Mouse (Mus musculus) frontal cortex, postnatal 10 days (tissue): Measurements from ENCODE around the gene Kcnf1.
"Not testable (repeated sequence)": the region's sequence is repeated elsewhere in the genome, so short reads cannot be mapped to it uniquely, and the experiment has no call there.

Experiments
- DNase-seq, 2 experiments: peaks; one replicate each; pipeline ENCODE4 v3.0.0; 2022; ENCODE audit warnings: low spot score in 2 of 2, mixed read lengths in 1 of 2

Gene Kcnf1

GRCm38 (mm10) chr12:17159549-17159948 is 17.1 kb downstream of the Kcnf1 start:
- no peak for DNase-seq

GRCm38 (mm10) chr12:17157558-17157957 is 19.1 kb downstream of the Kcnf1 start:
- DNase-seq: no peak

- no peak for DNase-seq
Measured at GRCm38 (mm10) chr12:17155781-17156180, 20.9 kb downstream of the Kcnf1 start.

- DNase-seq: peak; percentile 42 to 55
Measured at GRCm38 (mm10) chr12:17152840-17153239, 23.8 kb downstream of the Kcnf1 start.

- DNase-seq: no peak
Measured at GRCm38 (mm10) chr12:17148920-17149319, 27.8 kb downstream of the Kcnf1 start.

GRCm38 (mm10) chr12:17141791-17142190 is 34.9 kb downstream of the Kcnf1 start:
- no peak for DNase-seq

- DNase-seq: no peak
Measured at GRCm38 (mm10) chr12:17140436-17140835, 36.3 kb downstream of the Kcnf1 start.

DNA sequence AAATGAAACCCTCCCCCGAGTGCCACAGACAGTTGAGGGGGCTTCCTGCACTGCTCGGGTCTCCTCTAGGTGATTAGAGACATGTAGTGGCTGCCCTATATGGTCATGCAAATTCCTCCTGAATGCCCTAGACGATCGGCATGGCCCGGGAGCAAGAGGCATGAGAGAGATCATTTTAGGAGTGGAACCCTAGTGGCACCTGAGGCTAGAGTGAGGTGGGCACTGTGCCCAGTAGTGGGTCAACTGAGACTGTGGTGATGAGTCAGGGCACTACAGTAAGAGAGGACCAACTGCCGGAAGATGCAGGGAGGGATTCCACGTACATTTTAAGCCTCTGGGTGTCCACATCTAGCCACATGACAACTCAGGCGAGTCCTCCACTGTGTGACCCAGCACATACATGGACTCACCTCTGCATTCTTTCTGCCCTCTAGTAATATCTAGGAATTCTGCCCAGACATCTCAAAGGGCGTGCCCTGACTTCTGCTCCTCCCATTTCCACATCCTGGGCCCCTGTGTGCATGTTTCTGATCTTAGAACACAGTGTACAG is 42.1 kb downstream of the Kcnf1 start:
- DNase-seq: no peak

DNA sequence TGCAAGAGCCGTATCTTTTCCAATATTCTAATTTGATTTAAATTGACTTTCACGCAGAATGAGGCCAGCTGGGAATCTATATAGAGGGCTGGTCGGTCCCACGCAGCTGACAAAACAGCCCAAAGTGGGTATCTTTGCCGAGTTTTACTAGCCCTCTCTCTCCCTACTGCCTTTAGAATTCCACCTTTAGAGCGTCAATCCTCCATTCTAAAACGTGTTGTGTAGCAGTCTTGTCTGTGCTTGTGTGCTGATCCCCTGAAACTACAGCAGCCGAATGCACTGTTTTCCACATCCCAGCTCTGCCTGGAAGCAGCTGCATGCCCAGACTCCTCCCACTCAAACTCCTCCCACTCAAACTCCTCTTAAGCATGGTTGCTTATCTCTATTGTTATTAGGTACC is 44.4 kb downstream of the Kcnf1 start:
- DNase-seq: no peak

DNA sequence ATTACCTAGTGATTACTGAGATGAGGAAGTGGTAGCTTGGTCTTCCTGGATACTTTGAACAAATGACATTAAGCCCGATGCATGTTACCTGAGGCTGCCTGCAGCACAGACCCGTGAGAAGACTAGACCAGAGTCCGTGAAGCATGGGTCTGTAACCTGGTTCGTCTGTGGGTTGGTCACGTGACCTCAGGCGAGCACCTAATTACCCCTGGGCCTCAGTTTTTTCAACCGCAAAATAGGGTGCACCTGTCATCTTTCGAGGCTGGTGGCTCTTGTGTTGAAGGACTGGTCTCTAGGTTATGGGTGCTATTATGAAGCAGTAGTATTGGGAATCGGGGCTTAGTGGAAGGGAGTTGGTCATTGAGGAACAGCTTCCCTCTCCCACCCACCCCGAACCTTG is 45.1 kb downstream of the Kcnf1 start:
- DNase-seq: no peak

DNA sequence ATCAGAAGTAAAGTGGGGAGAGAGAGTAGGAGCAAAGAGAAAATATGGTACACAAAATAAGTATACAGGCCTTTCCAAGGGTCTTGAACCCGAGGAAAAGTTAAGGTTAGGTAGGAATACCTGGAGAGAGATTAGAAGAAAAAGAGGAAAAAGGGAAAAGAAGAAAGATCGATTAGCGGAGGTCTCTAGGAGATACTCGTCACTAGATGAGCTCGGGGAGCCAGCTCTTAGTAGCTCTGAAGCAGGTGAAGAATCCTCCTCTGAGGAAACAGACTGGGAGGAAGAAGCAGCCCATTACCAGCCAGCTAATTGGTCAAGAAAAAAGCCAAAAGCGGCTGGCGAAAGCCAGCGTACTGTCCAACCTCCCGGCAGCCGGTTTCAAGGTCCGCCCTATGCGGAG is 53.8 kb downstream of the Kcnf1 start:
- not testable (repeated sequence) for DNase-seq
